Mouse (Mus musculus): ENCODE measurements around the gene Mmp9. TPM values are rescaled to one million over a fixed set of nuclear protein-coding genes. Genes with fewer than 3 reads are reported as not detected.

The Mmp9 gene
- total RNA-seq, 2 experiments from 2014 or later, result 1.4 to 2.2 TPM

- TF ChIP-seq CTCF (conservative IDR thresholded peaks at IDR 0.05), result peak; percentile 73
- H3K4me3 ChIP-seq, result no peak overlapping the region
- no peak overlapping the region for H3K27ac ChIP-seq
- DNase-seq (ENCODE audit: low spot score in 2 of 2), result no peak
Measured at GRCm38 (mm10) chr2:164950501-164950900, 9.9 kb downstream of the Mmp9 start.

- TF ChIP-seq CTCF (conservative IDR thresholded peaks at IDR 0.05), result peak; percentile 60
- no peak for DNase-seq (ENCODE audit: low spot score in 2 of 2)
- Histone ChIP-seq H3K27ac (no peak overlapping the region), H3K4me3 (no peak overlapping the region)
Measured at GRCm38 (mm10) chr2:164951745-164952144, 11.2 kb downstream of the Mmp9 start.

- TF ChIP-seq CTCF (conservative IDR thresholded peaks at IDR 0.05), result no peak
- no peak for DNase-seq (ENCODE audit: low spot score in 2 of 2)
- Histone ChIP-seq H3K4me3 (no peak overlapping the region), H3K27ac (no peak overlapping the region)
Measured at GRCm38 (mm10) chr2:164952448-164952847, 11.9 kb downstream of the Mmp9 start.

GRCm38 (mm10) chr2:164953224-164953623, 12.6 kb downstream of the Mmp9 start:
- H3K4me3 ChIP-seq, result no peak overlapping the region
- peak; percentile 95 for TF ChIP-seq CTCF (conservative IDR thresholded peaks at IDR 0.05)
- H3K27ac ChIP-seq, result no peak overlapping the region
- peak; percentile 80 to 89 for DNase-seq (ENCODE audit: low spot score in 2 of 2)

- no peak for DNase-seq (ENCODE audit: low spot score in 2 of 2)
- H3K4me3 ChIP-seq, result no peak overlapping the region
- no peak for TF ChIP-seq CTCF (conservative IDR thresholded peaks at IDR 0.05)
- H3K27ac ChIP-seq, result no peak overlapping the region
Measured at GRCm38 (mm10) chr2:164955725-164956124, 15.1 kb downstream of the Mmp9 start.

- DNase-seq (ENCODE audit: low spot score in 2 of 2), result no peak
- TF ChIP-seq CTCF (conservative IDR thresholded peaks at IDR 0.05), result no peak
- no peak overlapping the region for H3K4me3 ChIP-seq
- no peak overlapping the region for H3K27ac ChIP-seq
Measured at GRCm38 (mm10) chr2:164956195-164956594, 15.6 kb downstream of the Mmp9 start.

GRCm38 (mm10) chr2:164957548-164958315, 17.2 kb downstream of the Mmp9 start:
- Histone ChIP-seq H3K27ac (no peak overlapping the region), H3K4me3 (no peak overlapping the region)
- TF ChIP-seq CTCF (conservative IDR thresholded peaks at IDR 0.05), result peak; percentile 60
- no peak for DNase-seq (ENCODE audit: low spot score in 2 of 2)

GRCm38 (mm10) chr2:164960716-164961441, 20.3 kb downstream of the Mmp9 start, which contains the start of gene Slc12a5:
Gene Slc12a5 (plus strand): TSS chr2:164960802.
- DNase-seq (ENCODE audit: low spot score in 2 of 2), result no peak
- Histone ChIP-seq H3K27ac (peak within 1 kb of the TSS; percentile 77), H3K4me3 (peak within 1 kb of the TSS; percentile 64)
- no peak for TF ChIP-seq CTCF (conservative IDR thresholded peaks at IDR 0.05)

GRCm38 (mm10) chr2:164961506-164962182, 21.1 kb downstream of the Mmp9 start:
- Histone ChIP-seq H3K27ac (peak overlapping the region; percentile 77), H3K4me3 (peak overlapping the region; percentile 64)
- peak; percentile 83 for TF ChIP-seq CTCF (conservative IDR thresholded peaks at IDR 0.05)
- peak; percentile 70 to 86 for DNase-seq (ENCODE audit: low spot score in 2 of 2)

- TF ChIP-seq CTCF (conservative IDR thresholded peaks at IDR 0.05), result no peak
- no peak for DNase-seq (ENCODE audit: low spot score in 2 of 2)
- Histone ChIP-seq H3K27ac (peak overlapping the region; percentile 71), H3K4me3 (no peak overlapping the region)
Measured at GRCm38 (mm10) chr2:164962183-164962580, 21.6 kb downstream of the Mmp9 start.

GRCm38 (mm10) chr2:164964242-164964894, 23.8 kb downstream of the Mmp9 start:
- DNase-seq (ENCODE audit: low spot score in 2 of 2), result peak; percentile 61 to 74
- H3K27ac ChIP-seq, result peak overlapping the region; percentile 90
- H3K4me3 ChIP-seq, result no peak overlapping the region
- TF ChIP-seq CTCF (conservative IDR thresholded peaks at IDR 0.05), result no peak

GRCm38 (mm10) chr2:164964981-164965380, 24.4 kb downstream of the Mmp9 start:
- H3K27ac ChIP-seq, result peak overlapping the region; percentile 90
- H3K4me3 ChIP-seq, result no peak overlapping the region
- no peak for TF ChIP-seq CTCF (conservative IDR thresholded peaks at IDR 0.05)
- no peak for DNase-seq (ENCODE audit: low spot score in 2 of 2)

Measured in layer of hippocampus, adult 2 months (tissue).